Mouse (Mus musculus) layer of hippocampus, adult 9-11 months (tissue): ENCODE measurements around the gene Hhipl1.
A peak's percentile ranks its signal among the peaks of the same experiment; 100 is the strongest.

ENCODE experiments used
- DNase-seq: peaks from one replicate; pipeline ENCODE4 v3.0.0; 2022

Gene Hhipl1

DNA sequence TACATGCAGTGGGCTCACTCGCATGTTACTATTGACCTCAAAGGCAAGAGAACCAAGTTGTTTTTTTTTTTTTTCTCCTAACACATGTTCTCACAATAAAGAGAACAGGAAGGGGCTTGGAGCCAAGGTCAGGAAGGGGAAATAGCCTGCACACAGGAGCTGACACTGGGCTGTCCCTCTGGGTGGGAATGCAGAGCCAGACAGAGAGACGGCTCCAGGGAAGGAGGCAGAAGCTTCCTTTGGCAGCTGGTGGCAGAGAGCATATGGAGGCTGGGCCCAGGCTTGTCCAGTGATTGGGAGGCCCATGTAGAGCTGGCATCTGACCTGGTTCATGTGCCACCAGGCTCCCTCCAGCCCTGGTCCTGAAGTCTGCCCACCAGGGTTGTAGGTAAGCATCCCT is 61.8 kb downstream of the Hhipl1 start:
- DNase-seq: no peak

- DNase-seq: no peak
Observed at GRCm38 (mm10) chr12:108368921-108369320, 62.9 kb downstream of the Hhipl1 start.

GRCm38 (mm10) chr12:108370596-108371428 is 64.7 kb downstream of the Hhipl1 start, which contains the start of gene Eml1:
Eml1 (plus strand) TSS chr12:108370957.
- no peak for DNase-seq

- DNase-seq: no peak
Observed at GRCm38 (mm10) chr12:108371429-108371765, 65.3 kb downstream of the Hhipl1 start.

GRCm38 (mm10) chr12:108372241-108372640 is 66.2 kb downstream of the Hhipl1 start:
- no peak for DNase-seq

GRCm38 (mm10) chr12:108373611-108374010 is 67.5 kb downstream of the Hhipl1 start:
- no peak for DNase-seq

GRCm38 (mm10) chr12:108374689-108375088 is 68.6 kb downstream of the Hhipl1 start:
- DNase-seq: no peak

GRCm38 (mm10) chr12:108378379-108379133 is 72.5 kb downstream of the Hhipl1 start:
- peak; percentile 64 for DNase-seq
